Mouse (Mus musculus) hindbrain, embryonic 11.5 days (tissue): Measurements from ENCODE around the gene Taf4. TPM values are rescaled to one million over a fixed set of nuclear protein-coding genes. Genes with fewer than 3 reads are reported as not detected.

ENCODE experiments used
- ATAC-seq: fragments of 200-750 bp; cut with Nextera tagmentation; 2 replicates; pipeline ENCODE4 v1.8.0; 2017; ENCODE audit warnings: mild to moderate bottlenecking, moderate TSS enrichment, moderate library complexity; ENCODE audit not compliant: low FRiP score
- DNase-seq: peaks from one replicate; pipeline ENCODE4 v3.0.0-alpha.2; 2015; ENCODE audit warnings: low spot score
- H3K27ac ChIP-seq: fragments of 300-500 bp; sonication (generic); 2 replicates; pipeline ENCODE4 v1.5.1; 2014; ENCODE audit warnings: mild to moderate bottlenecking, low read depth, low read length
- H3K27me3 ChIP-seq: fragments of 300-500 bp; sonication (generic); 2 replicates; pipeline ENCODE4 v1.6.1; 2014; ENCODE audit warnings: mild to moderate bottlenecking, low read length, moderate library complexity, mixed read lengths; ENCODE audit not compliant: control insufficient read depth, insufficient read depth
- H3K36me3 ChIP-seq: fragments of 300-500 bp; sonication (generic); 2 replicates; pipeline ENCODE4 v1.6.1; 2014; ENCODE audit warnings: mild to moderate bottlenecking, low read length, moderate library complexity, mixed read lengths; ENCODE audit not compliant: control insufficient read depth, insufficient read depth
- H3K4me1 ChIP-seq: fragments of 300-500 bp; sonication (generic); replicated peaks from 2 replicates; pipeline ENCODE4 v1.6.1; 2014; ENCODE audit warnings: low read length, mixed read lengths; ENCODE audit not compliant: control insufficient read depth, insufficient read depth
- H3K4me2 ChIP-seq: fragments of 300-500 bp; sonication (generic); replicated peaks from 2 replicates; pipeline ENCODE4 v1.6.1; 2014; ENCODE audit warnings: mild to moderate bottlenecking, low read depth, low read length
- H3K4me3 ChIP-seq: fragments of 300-500 bp; sonication (generic); 2 replicates; pipeline ENCODE4 v1.5.1; 2014; ENCODE audit warnings: low read depth, low read length
- H3K9ac ChIP-seq: fragments of 300-500 bp; sonication (generic); 2 replicates; pipeline ENCODE4 v1.6.1; 2014; ENCODE audit warnings: low read depth, low read length
- H3K9me3 ChIP-seq: fragments of 300-500 bp; sonication (generic); 2 replicates; pipeline ENCODE4 v1.6.1; 2016; ENCODE audit warnings: low read length; ENCODE audit not compliant: control insufficient read depth
- WGBS: fragments of 180-500 bp; shearing (Covaris S2); extraction: QIAGEN DNeasy Blood & Tissue Kit; methylation state at CpG from one replicate; pipeline ENCODE4 v1.1.7; 2014; 5-methylcytosine and 5-hydroxymethylcytosine counted together
- polyA plus RNA-seq: library from polyadenylated mRNA; unstranded; fragments of >200 nt; fragmentation: Nextera tagmentation; extraction: Ambion mirVana; gene quantifications from 2 replicates; pipeline ENCODE4 v1.2.1, GENCODE M21; 2014

The Taf4 gene
- polyA plus RNA-seq, 1 experiment from 2014 or later, result 9.2 TPM

- Histone ChIP-seq H3K4me2 (no peak overlapping the region), H3K4me3 (no peak overlapping the region), H3K36me3 (no peaks in the 10 kb centered on the region), H3K4me1 (no peaks in the 10 kb centered on the region), H3K9me3 (no peaks in the 10 kb centered on the region), H3K9ac (no peak overlapping the region), H3K27me3 (no peaks in the 10 kb centered on the region), H3K27ac (no peak overlapping the region)
- ATAC-seq (no peak; the same call in 1 of the 2 replicates), DNase-seq (peak; percentile 48)
- WGBS, result 77% methylated on average over 5 of the region's 5 CpGs
Measured at GRCm38 (mm10) chr2:179872724-179873123, 103.7 kb downstream of the Taf4 start.

GRCm38 (mm10) chr2:179869871-179870270 lies 106.6 kb downstream of the Taf4 start:
- 9% methylated on average over 2 of the region's 2 CpGs for WGBS
- Histone ChIP-seq H3K4me3 (no peak overlapping the region), H3K27ac (no peak overlapping the region), H3K4me1 (no peaks in the 10 kb centered on the region), H3K27me3 (no peaks in the 10 kb centered on the region), H3K36me3 (no peaks in the 10 kb centered on the region), H3K4me2 (no peak overlapping the region), H3K9me3 (no peaks in the 10 kb centered on the region), H3K9ac (no peak overlapping the region)
- no peak for ATAC-seq
- no peak for DNase-seq

GRCm38 (mm10) chr2:179867669-179868068 lies 108.8 kb downstream of the Taf4 start:
- no peak overlapping the region for H3K27ac ChIP-seq
- no peaks in the 10 kb centered on the region for H3K36me3 ChIP-seq
- no peaks in the 10 kb centered on the region for H3K27me3 ChIP-seq
- 79% methylated on average over 3 of the region's 3 CpGs for WGBS
- H3K4me1 ChIP-seq, result no peaks in the 10 kb centered on the region
- ATAC-seq, result no peak
- no peak for DNase-seq
- H3K9ac ChIP-seq, result no peak overlapping the region
- H3K4me3 ChIP-seq, result no peak overlapping the region
- H3K9me3 ChIP-seq, result no peaks in the 10 kb centered on the region
- no peak overlapping the region for H3K4me2 ChIP-seq

GRCm38 (mm10) chr2:179865097-179865496 lies 111.3 kb downstream of the Taf4 start:
- WGBS, result 71% methylated on average over 5 of the region's 5 CpGs
- ATAC-seq, result no peak

GRCm38 (mm10) chr2:179863266-179863665 lies 113.2 kb downstream of the Taf4 start:
- no peak overlapping the region for H3K27ac ChIP-seq
- 70% methylated on average over 3 of the region's 3 CpGs for WGBS

More at GRCm38 (mm10) chr2:179865097-179865496, 111.3 kb downstream of the Taf4 start:
- H3K9ac ChIP-seq, result no peak overlapping the region
- no peaks in the 10 kb centered on the region for H3K9me3 ChIP-seq
- H3K27ac ChIP-seq, result no peak overlapping the region
- H3K36me3 ChIP-seq, result no peaks in the 10 kb centered on the region
- no peak for DNase-seq
- no peaks in the 10 kb centered on the region for H3K4me1 ChIP-seq
- no peak overlapping the region for H3K4me2 ChIP-seq
- no peaks in the 10 kb centered on the region for H3K27me3 ChIP-seq
- H3K4me3 ChIP-seq, result no peak overlapping the region

GRCm38 (mm10) chr2:179862676-179863075 lies 113.8 kb downstream of the Taf4 start:
- Histone ChIP-seq H3K4me1 (no peaks in the 10 kb centered on the region), H3K36me3 (no peaks in the 10 kb centered on the region), H3K9ac (no peak overlapping the region), H3K27me3 (no peaks in the 10 kb centered on the region), H3K9me3 (no peaks in the 10 kb centered on the region), H3K4me3 (no peak overlapping the region), H3K27ac (no peak overlapping the region), H3K4me2 (no peak overlapping the region)
- WGBS, result 77% methylated on average over 3 of the region's 3 CpGs
- ATAC-seq, result no peak
- no peak for DNase-seq

More at GRCm38 (mm10) chr2:179863266-179863665, 113.2 kb downstream of the Taf4 start:
- Histone ChIP-seq H3K27me3 (no peaks in the 10 kb centered on the region), H3K9me3 (no peaks in the 10 kb centered on the region), H3K4me1 (no peaks in the 10 kb centered on the region), H3K9ac (no peak overlapping the region), H3K4me3 (no peak overlapping the region), H3K36me3 (no peaks in the 10 kb centered on the region), H3K4me2 (no peak overlapping the region)
- no peak for ATAC-seq
- peak; percentile 44 for DNase-seq

Other genes starting within 250 kb of the Taf4 start
- 13.5 and 14.6 TPM in 2 replicates for gene Lsm14b, start 48.3 kb upstream of the Taf4 start, polyA plus RNA-seq
- gene Psma7, start 65.8 kb upstream of the Taf4 start, polyA plus RNA-seq, result 756 and 797 TPM in 2 replicates
- gene Ss18l1, start 65.9 kb upstream of the Taf4 start, polyA plus RNA-seq, result 18.5 and 19.9 TPM in 2 replicates
- 26.3 and 31.5 TPM in 2 replicates for gene Mtg2, start 93.9 kb upstream of the Taf4 start, polyA plus RNA-seq
- gene Hrh3, start 127.8 kb upstream of the Taf4 start, polyA plus RNA-seq, result 2.6 and 2.7 TPM in 2 replicates
- 42.1 and 42.2 TPM in 2 replicates for gene Osbpl2, start 142.7 kb upstream of the Taf4 start, polyA plus RNA-seq
- gene Adrm1, start 194.8 kb upstream of the Taf4 start, polyA plus RNA-seq, result 174 and 183 TPM in 2 replicates
- 3.3 and 4.4 TPM in 2 replicates for gene Lama5, start 249.2 kb upstream of the Taf4 start, polyA plus RNA-seq